Mouse (Mus musculus): ENCODE measurements around the gene Plcxd2. TPM values are rescaled to one million over a fixed set of nuclear protein-coding genes. Genes with fewer than 3 reads are reported as not detected.

The Plcxd2 gene
- polyA plus RNA-seq, 1 experiment: 0.64 TPM

DNA sequence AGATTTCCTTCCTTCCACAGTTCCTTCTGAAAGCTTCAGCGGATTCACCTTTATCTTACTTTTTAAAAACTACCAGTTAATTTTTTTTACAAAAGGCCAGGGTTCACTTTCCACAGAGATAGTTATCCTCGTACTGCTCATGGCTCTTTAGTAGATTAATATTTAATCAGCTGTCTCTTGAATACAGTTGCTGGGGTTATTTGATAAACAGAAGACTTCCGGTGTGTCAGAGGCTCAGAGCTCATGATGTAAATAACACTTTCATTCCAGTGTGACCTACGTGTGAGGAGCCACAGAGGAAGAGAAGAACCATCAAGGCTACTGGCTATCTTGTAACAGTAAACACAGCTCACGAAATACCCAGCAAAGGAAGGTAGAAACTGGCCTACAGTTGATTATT, 43.4 kb downstream of the Plcxd2 start:
- Histone ChIP-seq H3K4me3 (ENCODE audit: control insufficient read depth, low read depth, low read length) (no peak overlapping the region), H3K4me1 (ENCODE audit: control insufficient read depth, insufficient read depth, low read length) (no peaks in the 10 kb centered on the region), H3K27ac (ENCODE audit: control insufficient read depth, insufficient read depth, low read depth, low read length) (no peak overlapping the region), H3K27me3 (ENCODE audit: control insufficient read depth, insufficient read depth, low read length) (no peaks in the 10 kb centered on the region), H3K36me3 (ENCODE audit: control insufficient read depth, insufficient read depth, low read length) (no peaks in the 10 kb centered on the region)
- TF ChIP-seq POLR2A (IDR thresholded peaks at IDR 0.05; ENCODE audit: control insufficient read depth, low read depth, low read length): no peak
- no peak for TF ChIP-seq CTCF (IDR thresholded peaks at IDR 0.05; ENCODE audit: control insufficient read depth, insufficient read depth, insufficient replicate concordance, low read depth, low read length)

- H3K36me3 ChIP-seq (ENCODE audit: control insufficient read depth, insufficient read depth, low read length): no peaks in the 10 kb centered on the region
- H3K4me3 ChIP-seq (ENCODE audit: control insufficient read depth, low read depth, low read length): no peak overlapping the region
- no peaks in the 10 kb centered on the region for H3K4me1 ChIP-seq (ENCODE audit: control insufficient read depth, insufficient read depth, low read length)
- H3K27me3 ChIP-seq (ENCODE audit: control insufficient read depth, insufficient read depth, low read length): no peaks in the 10 kb centered on the region
- no peak overlapping the region for H3K27ac ChIP-seq (ENCODE audit: control insufficient read depth, insufficient read depth, low read depth, low read length)
- TF ChIP-seq POLR2A (IDR thresholded peaks at IDR 0.05; ENCODE audit: control insufficient read depth, low read depth, low read length) (no peak), CTCF (IDR thresholded peaks at IDR 0.05; ENCODE audit: control insufficient read depth, insufficient read depth, insufficient replicate concordance, low read depth, low read length) (no peak)
These were observed 45.2 kb downstream of the Plcxd2 start for GRCm38 (mm10) chr16:45964777-45965176.

DNA sequence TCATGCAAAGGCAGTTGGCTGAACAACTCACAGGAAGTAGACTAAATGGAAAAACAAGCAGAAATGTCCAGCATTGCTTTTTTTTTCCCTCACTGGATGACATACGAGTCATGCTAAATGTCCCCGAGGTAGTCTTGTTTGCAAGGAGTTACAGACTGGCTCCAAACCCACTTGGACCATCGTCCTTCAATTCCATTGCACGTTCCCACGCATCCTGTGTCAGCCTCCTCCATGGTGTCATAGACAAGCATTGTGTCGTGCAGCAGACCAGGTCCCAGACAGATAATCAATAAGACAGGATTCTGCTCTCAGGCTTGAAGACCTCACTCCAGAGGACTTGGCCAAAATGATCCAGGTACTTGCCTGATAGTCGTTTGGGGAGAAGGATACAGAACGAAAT, 46.2 kb downstream of the Plcxd2 start:
- Histone ChIP-seq H3K27me3 (ENCODE audit: control insufficient read depth, insufficient read depth, low read length) (no peaks in the 10 kb centered on the region), H3K27ac (ENCODE audit: control insufficient read depth, insufficient read depth, low read depth, low read length) (no peak overlapping the region), H3K4me3 (ENCODE audit: control insufficient read depth, low read depth, low read length) (no peak overlapping the region), H3K4me1 (ENCODE audit: control insufficient read depth, insufficient read depth, low read length) (no peaks in the 10 kb centered on the region), H3K36me3 (ENCODE audit: control insufficient read depth, insufficient read depth, low read length) (no peaks in the 10 kb centered on the region)
- no peak for TF ChIP-seq POLR2A (IDR thresholded peaks at IDR 0.05; ENCODE audit: control insufficient read depth, low read depth, low read length)
- no peak for TF ChIP-seq CTCF (IDR thresholded peaks at IDR 0.05; ENCODE audit: control insufficient read depth, insufficient read depth, insufficient replicate concordance, low read depth, low read length)

GRCm38 (mm10) chr16:45963088-45963487, 46.9 kb downstream of the Plcxd2 start:
- TF ChIP-seq POLR2A (IDR thresholded peaks at IDR 0.05; ENCODE audit: control insufficient read depth, low read depth, low read length) (no peak), CTCF (IDR thresholded peaks at IDR 0.05; ENCODE audit: control insufficient read depth, insufficient read depth, insufficient replicate concordance, low read depth, low read length) (no peak)
- H3K4me3 ChIP-seq (ENCODE audit: control insufficient read depth, low read depth, low read length): no peak overlapping the region
- no peak overlapping the region for H3K27ac ChIP-seq (ENCODE audit: control insufficient read depth, insufficient read depth, low read depth, low read length)
- H3K27me3 ChIP-seq (ENCODE audit: control insufficient read depth, insufficient read depth, low read length): no peaks in the 10 kb centered on the region
- H3K4me1 ChIP-seq (ENCODE audit: control insufficient read depth, insufficient read depth, low read length): no peaks in the 10 kb centered on the region
- no peaks in the 10 kb centered on the region for H3K36me3 ChIP-seq (ENCODE audit: control insufficient read depth, insufficient read depth, low read length)

DNA sequence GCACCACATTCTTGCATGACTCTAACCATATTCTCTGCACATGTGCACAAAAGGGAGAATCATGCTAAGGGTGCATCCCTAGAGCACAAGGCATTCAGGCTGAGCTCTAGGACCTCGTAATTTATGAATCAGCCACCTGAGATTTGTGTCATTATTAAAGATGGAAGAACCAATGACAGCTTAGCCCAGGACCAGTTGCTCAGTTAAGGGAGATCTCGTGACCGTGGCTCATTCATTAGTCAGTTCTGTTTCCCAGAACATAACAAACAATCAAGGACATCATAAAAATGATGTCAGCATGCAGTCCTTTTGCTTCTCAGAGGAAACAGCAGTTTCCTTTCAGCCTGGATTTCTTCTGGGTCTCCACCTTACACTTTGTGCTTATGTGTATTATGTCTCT, 49.0 kb downstream of the Plcxd2 start:
- H3K4me1 ChIP-seq (ENCODE audit: control insufficient read depth, insufficient read depth, low read length): no peaks in the 10 kb centered on the region

DNA sequence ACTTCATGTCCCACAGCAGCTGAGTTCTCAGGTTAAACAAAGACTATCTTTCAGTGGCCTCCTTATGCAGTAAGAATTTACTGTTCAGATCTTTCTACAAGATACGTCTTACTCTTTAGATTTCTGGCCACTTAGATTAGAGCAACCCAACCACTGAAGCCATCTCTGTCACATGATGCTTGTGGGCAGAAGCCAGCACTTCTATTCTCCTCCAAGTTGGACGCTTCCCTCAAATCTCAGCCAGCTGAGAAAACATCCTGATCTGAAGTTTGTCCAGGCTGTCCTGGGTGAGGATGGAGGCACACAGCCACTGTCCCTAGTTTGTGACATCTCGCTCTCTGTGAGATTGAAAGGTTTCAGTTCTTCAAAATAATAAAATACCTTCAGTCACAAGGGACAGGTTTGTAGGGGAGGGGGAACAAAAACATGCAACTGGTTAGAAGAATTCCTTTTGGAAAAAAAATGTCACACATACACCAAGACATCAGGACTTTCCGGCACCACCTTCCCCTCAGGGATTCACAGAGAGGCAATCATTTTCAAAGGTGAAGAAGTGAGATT, 53.5 kb downstream of the Plcxd2 start:
- Histone ChIP-seq H3K4me1 (ENCODE audit: control insufficient read depth, insufficient read depth, low read length) (no peaks in the 10 kb centered on the region), H3K27ac (ENCODE audit: control insufficient read depth, insufficient read depth, low read depth, low read length) (no peak overlapping the region), H3K4me3 (ENCODE audit: control insufficient read depth, low read depth, low read length) (no peak overlapping the region), H3K27me3 (ENCODE audit: control insufficient read depth, insufficient read depth, low read length) (no peaks in the 10 kb centered on the region), H3K36me3 (ENCODE audit: control insufficient read depth, insufficient read depth, low read length) (no peaks in the 10 kb centered on the region)
- no peak for TF ChIP-seq CTCF (IDR thresholded peaks at IDR 0.05; ENCODE audit: control insufficient read depth, insufficient read depth, insufficient replicate concordance, low read depth, low read length)
- no peak for TF ChIP-seq POLR2A (IDR thresholded peaks at IDR 0.05; ENCODE audit: control insufficient read depth, low read depth, low read length)

More for the DNA sequence above, 49.0 kb downstream of the Plcxd2 start:
- TF ChIP-seq CTCF (IDR thresholded peaks at IDR 0.05; ENCODE audit: control insufficient read depth, insufficient read depth, insufficient replicate concordance, low read depth, low read length) (no peak), POLR2A (IDR thresholded peaks at IDR 0.05; ENCODE audit: control insufficient read depth, low read depth, low read length) (no peak)
- Histone ChIP-seq H3K4me3 (ENCODE audit: control insufficient read depth, low read depth, low read length) (no peak overlapping the region), H3K27ac (ENCODE audit: control insufficient read depth, insufficient read depth, low read depth, low read length) (no peak overlapping the region), H3K27me3 (ENCODE audit: control insufficient read depth, insufficient read depth, low read length) (no peaks in the 10 kb centered on the region), H3K36me3 (ENCODE audit: control insufficient read depth, insufficient read depth, low read length) (no peaks in the 10 kb centered on the region)

DNA sequence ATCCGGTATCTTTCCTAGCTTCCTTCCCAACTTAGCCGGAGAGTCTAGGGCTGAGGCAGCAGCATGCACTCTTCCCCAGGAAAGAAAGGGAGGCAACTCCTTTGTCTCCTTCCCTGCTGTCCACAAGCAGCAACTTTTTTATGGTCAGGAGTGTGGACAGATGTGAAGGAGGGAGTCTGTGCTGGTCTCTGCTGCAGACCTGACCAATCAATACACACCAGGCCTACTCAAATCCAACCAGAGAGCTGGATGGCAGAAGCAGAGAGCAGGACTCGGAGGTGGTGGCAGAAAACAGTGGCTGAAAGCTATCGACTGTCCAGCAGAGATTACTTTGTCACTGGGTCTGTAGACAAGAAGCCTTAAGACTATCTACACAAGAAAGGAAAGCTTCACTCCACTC, 56.6 kb downstream of the Plcxd2 start, which contains the start of gene Phldb2:
TSS of gene Phldb2 (minus strand) at position 205 of the 400 bp plus-strand sequence.
- H3K4me3 ChIP-seq (ENCODE audit: control insufficient read depth, low read depth, low read length): no peak within 1 kb of the TSS
- TF ChIP-seq CTCF (IDR thresholded peaks at IDR 0.05; ENCODE audit: control insufficient read depth, insufficient read depth, insufficient replicate concordance, low read depth, low read length): no peak
- H3K4me1 ChIP-seq (ENCODE audit: control insufficient read depth, insufficient read depth, low read length): no peaks in the 10 kb centered on the region
- no peaks in the 10 kb centered on the region for H3K27me3 ChIP-seq (ENCODE audit: control insufficient read depth, insufficient read depth, low read length)
- no peak within 1 kb of the TSS for H3K27ac ChIP-seq (ENCODE audit: control insufficient read depth, insufficient read depth, low read depth, low read length)
- H3K36me3 ChIP-seq (ENCODE audit: control insufficient read depth, insufficient read depth, low read length): no peaks in the 10 kb centered on the region

DNA sequence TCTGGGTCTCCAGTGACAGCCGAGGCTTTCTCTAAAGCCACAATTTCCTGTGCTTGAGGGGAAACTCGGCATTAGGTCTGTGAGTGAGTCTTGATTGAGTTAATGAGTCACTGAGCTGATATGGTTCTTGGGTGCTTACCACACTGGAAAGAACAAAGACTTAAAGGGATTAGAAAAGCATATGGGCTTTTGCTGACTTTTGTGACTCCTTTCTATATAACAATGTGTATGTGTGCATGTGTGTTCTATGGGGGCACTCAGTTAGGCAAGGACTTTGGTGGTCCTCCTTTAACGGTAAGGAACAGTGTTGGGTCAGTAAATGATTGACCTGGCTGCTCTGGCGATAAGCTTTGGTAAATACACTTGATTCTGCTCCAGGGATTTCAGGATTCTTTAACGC, 57.5 kb downstream of the Plcxd2 start:
- TF ChIP-seq POLR2A (IDR thresholded peaks at IDR 0.05; ENCODE audit: control insufficient read depth, low read depth, low read length): no peak
- no peak for TF ChIP-seq CTCF (IDR thresholded peaks at IDR 0.05; ENCODE audit: control insufficient read depth, insufficient read depth, insufficient replicate concordance, low read depth, low read length)
- H3K27me3 ChIP-seq (ENCODE audit: control insufficient read depth, insufficient read depth, low read length): no peaks in the 10 kb centered on the region
- H3K27ac ChIP-seq (ENCODE audit: control insufficient read depth, insufficient read depth, low read depth, low read length): no peak overlapping the region
- no peaks in the 10 kb centered on the region for H3K4me1 ChIP-seq (ENCODE audit: control insufficient read depth, insufficient read depth, low read length)
- no peaks in the 10 kb centered on the region for H3K36me3 ChIP-seq (ENCODE audit: control insufficient read depth, insufficient read depth, low read length)
- no peak overlapping the region for H3K4me3 ChIP-seq (ENCODE audit: control insufficient read depth, low read depth, low read length)

All from testis, adult 2 months (tissue).